Mouse (Mus musculus) ES-Bruce4 (cell line): ENCODE measurements around the gene Mlf1. TPM values are rescaled to one million over a fixed set of nuclear protein-coding genes. Genes with fewer than 3 reads are reported as not detected.
A peak's percentile ranks its signal among the peaks of the same experiment; 100 is the strongest.

ENCODE experiments used
- H3K27ac ChIP-seq: 2 replicates; pipeline ENCODE4 v1.5.1; 2012; ENCODE audit warnings: low read length, inconsistent platforms; ENCODE audit not compliant: insufficient read depth
- H3K27me3 ChIP-seq: 2 replicates; pipeline ENCODE4 v1.6.1; 2012; ENCODE audit warnings: mild to moderate bottlenecking, low read length, inconsistent platforms; ENCODE audit not compliant: control insufficient read depth, poor library complexity, insufficient read depth, severe bottlenecking
- H3K36me3 ChIP-seq: 2 replicates; pipeline ENCODE4 v1.6.1; 2012; ENCODE audit warnings: inconsistent platforms, mild to moderate bottlenecking, low read length, moderate library complexity; ENCODE audit not compliant: control insufficient read depth, poor library complexity, insufficient read depth, severe bottlenecking
- H3K4me1 ChIP-seq: one replicate; pipeline ENCODE4 v1.8.1; 2011; ENCODE audit warnings: low read length; ENCODE audit not compliant: control insufficient read depth, insufficient read depth
- H3K4me3 ChIP-seq: 2 replicates; pipeline ENCODE4 v1.5.1; 2011; ENCODE audit warnings: low read depth, mild to moderate bottlenecking, low read length
- H3K9ac ChIP-seq: 2 replicates; pipeline ENCODE4 v1.6.1; 2012; ENCODE audit warnings: low read depth, mild to moderate bottlenecking, inconsistent platforms; ENCODE audit not compliant: poor library complexity, severe bottlenecking
- H3K9me3 ChIP-seq: replicated peaks from 2 replicates; pipeline ENCODE4 v1.6.1; 2012; ENCODE audit warnings: mild to moderate bottlenecking, low read length, inconsistent platforms; ENCODE audit not compliant: control insufficient read depth, poor library complexity, insufficient read depth, severe bottlenecking
- CTCF ChIP-seq: IDR thresholded peaks from one replicate; pipeline ENCODE4 v1.8.1; 2011; ENCODE audit warnings: low read depth, low read length
- EP300 ChIP-seq: IDR thresholded peaks from 2 replicates; pipeline ENCODE4 v1.6.1; 2011; ENCODE audit warnings: low read depth, low read length; ENCODE audit not compliant: insufficient read depth
- POLR2A ChIP-seq: IDR thresholded peaks from one replicate; pipeline ENCODE4 v1.8.1; 2011; ENCODE audit warnings: low read length; ENCODE audit not compliant: insufficient read depth
- polyA plus RNA-seq: library from polyadenylated mRNA; stranded (reverse); fragments of >200 nt; gene quantifications from 2 replicates; pipeline ENCODE4 v1.2.4, GENCODE M21; 2011; ENCODE audit warnings: low read depth; ENCODE audit not compliant: missing spikeins, insufficient read depth, insufficient read length

The Mlf1 gene
- polyA plus RNA-seq, result 3.0 and 6.5 TPM in 2 replicates

DNA sequence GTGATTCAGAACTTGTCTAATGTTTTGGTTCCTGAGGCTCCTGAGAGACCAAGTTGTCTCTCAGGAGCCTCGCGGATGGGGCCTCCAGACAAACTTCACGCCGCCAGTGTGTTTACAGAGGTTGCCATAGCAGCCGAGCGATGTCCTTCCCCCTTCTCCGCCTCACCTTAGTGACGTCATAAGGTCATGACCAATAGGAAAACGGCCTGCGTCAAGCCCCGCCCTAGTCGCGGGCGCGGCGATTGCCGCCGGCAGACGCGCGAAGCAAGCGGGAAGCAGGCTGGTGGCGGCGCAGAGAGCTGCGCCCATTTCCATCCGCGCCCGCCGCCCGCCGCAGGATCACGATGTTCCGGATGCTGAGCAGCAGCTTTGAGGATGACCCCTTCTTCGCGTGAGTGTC, at the start of gene Mlf1:
Gene Mlf1 (plus strand): TSS at position 226 of the 400 bp plus-strand sequence.
- no peak within 1 kb of the TSS for H3K27ac ChIP-seq
- H3K9me3 ChIP-seq, result peaks cover 3% of the 10 kb centered on the region; the same call in 1 of the 2 replicates
- peak within 1 kb of the TSS; percentile 56 for H3K4me3 ChIP-seq
- H3K36me3 ChIP-seq, result no peaks in the 10 kb centered on the region
- TF ChIP-seq POLR2A (no peak), EP300 (no peak), CTCF (no peak)
- H3K27me3 ChIP-seq, result no peaks in the 10 kb centered on the region; the same call in none of the 2 replicates
- H3K9ac ChIP-seq, result 0 out of 2 replicates have a peak within 1 kb of the TSS, but pooled peaks have one; percentile 18
- no peaks in the 10 kb centered on the region for H3K4me1 ChIP-seq

DNA sequence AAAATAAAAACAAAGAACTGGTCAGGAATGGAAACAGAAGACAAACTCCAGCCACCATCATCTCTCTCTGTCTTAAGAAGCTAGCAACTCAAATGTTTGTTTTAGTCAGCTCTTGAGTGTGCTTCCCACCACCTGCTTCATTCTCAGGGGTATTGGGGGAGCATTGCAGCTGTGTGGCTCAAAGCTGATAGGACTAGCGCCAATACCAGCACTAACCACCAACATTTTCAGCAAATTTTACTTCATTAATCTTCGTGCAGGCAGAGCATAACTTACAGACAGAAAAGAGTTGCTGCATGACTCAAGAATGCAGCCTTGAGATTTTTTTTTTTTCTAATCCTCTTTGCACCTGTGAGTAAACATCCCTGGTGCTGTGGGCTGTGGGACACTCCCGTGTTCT, 34.3 kb upstream of the Mlf1 start:
- Histone ChIP-seq H3K4me3 (no peak overlapping the region), H3K4me1 (no peaks in the 10 kb centered on the region), H3K36me3 (no peaks in the 10 kb centered on the region), H3K27ac (no peak overlapping the region), H3K9ac (no peak overlapping the region), H3K9me3 (no peaks in the 10 kb centered on the region), H3K27me3 (no peaks in the 10 kb centered on the region)
- TF ChIP-seq EP300 (no peak), POLR2A (no peak), CTCF (no peak)

DNA sequence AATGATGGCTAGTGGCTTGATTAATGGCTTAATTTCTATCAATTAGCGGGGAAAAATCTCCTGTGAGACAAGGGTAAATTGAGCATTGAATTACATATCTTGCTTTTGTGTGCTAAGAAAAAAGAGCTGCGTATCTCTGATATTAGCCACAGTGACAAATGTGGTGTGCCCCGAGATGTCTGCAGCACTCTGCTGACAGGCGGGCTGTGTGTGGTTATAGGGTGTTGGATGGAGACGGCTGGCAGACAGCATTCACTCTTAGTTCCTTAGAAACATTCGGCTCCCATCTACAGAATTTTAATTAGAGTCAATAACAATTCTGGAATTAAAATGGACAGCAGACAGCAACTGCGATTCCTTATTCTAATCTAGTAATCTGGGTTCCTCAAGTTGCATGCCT, 33.0 kb upstream of the Mlf1 start:
- no peak overlapping the region for H3K9ac ChIP-seq
- no peak overlapping the region for H3K4me3 ChIP-seq
- H3K4me1 ChIP-seq, result no peaks in the 10 kb centered on the region
- H3K36me3 ChIP-seq, result no peaks in the 10 kb centered on the region
- H3K27ac ChIP-seq, result no peak overlapping the region
- no peaks in the 10 kb centered on the region for H3K27me3 ChIP-seq
- TF ChIP-seq EP300 (no peak), CTCF (no peak), POLR2A (no peak)
- H3K9me3 ChIP-seq, result no peaks in the 10 kb centered on the region

DNA sequence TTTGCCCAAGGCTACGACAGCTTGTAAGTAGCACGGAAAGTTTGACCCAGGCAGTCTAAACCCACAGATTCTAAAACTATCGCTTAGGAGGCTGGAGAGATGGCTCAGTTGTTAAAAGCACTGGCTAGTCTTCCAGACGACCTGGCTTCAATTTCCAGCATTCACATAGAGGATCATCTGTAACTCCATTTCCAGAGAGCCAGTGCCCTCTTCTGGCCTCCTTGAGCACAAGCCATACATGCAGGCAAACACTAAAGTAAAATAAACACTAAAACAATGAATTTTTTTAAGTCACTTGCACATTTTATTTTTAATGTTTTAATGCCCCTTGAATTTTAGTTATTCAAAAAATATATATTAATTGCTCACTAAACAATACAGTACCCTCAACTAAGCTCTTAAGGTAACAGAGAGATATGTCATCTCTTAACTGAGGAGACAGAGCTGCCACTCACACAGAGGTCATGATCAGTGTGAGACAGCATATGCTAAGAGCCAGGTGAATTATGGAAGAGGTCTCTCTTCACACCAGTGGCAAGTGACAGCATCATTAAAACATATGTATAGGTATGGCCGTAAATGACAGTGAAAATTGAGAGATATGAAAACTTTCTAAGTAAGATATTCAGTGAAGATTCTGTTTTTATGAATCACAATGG, 30.8 kb upstream of the Mlf1 start:
- Histone ChIP-seq H3K27me3 (no peaks in the 10 kb centered on the region), H3K9me3 (no peaks in the 10 kb centered on the region), H3K27ac (no peak overlapping the region), H3K4me3 (no peak overlapping the region), H3K9ac (no peak overlapping the region), H3K4me1 (no peaks in the 10 kb centered on the region), H3K36me3 (no peaks in the 10 kb centered on the region)
- TF ChIP-seq POLR2A, result no peak
- TF ChIP-seq CTCF, result no peak
- TF ChIP-seq EP300, result no peak

DNA sequence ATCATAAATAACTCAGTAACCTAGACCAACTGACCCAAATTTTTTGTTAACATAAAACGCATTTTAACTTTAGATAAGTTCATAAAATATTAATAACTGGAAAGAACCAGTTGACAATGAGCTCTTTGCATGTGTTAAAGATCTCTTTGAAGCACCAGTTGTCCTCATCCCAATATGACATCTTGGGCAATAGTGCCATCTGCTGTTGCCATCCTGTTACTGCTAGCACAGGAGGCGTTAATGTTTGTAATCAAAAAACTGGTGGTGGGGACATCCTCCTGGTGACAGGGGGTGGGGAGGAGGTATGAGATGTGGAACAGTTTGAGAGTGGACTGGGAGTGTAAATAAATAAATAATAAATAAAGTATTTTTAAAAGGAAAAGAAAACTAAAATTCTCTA, 29.3 kb upstream of the Mlf1 start:
- H3K4me1 ChIP-seq, result no peaks in the 10 kb centered on the region
- H3K9me3 ChIP-seq, result no peaks in the 10 kb centered on the region
- no peak overlapping the region for H3K4me3 ChIP-seq
- H3K27me3 ChIP-seq, result no peaks in the 10 kb centered on the region
- TF ChIP-seq EP300 (no peak), POLR2A (no peak), CTCF (no peak)
- H3K36me3 ChIP-seq, result no peaks in the 10 kb centered on the region
- no peak overlapping the region for H3K9ac ChIP-seq
- H3K27ac ChIP-seq, result no peak overlapping the region

DNA sequence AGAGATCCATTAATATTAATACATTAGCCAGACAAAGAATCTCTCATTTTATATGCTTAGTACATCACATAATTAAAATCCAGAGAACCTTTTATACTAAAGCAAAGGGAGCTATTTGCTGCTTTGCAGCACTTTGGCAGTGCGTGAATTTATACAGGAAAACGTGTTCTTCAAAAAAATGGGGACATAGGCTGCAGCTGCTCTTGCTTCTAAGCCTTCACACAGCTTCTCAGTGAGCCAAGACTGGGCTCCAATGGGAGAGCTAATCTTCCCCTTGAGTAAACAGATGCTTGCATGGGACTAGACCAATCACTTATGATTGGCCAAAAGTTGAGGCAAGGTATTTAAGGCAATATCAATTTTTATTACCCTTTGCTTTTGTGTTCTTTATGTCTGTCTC, 27.2 kb upstream of the Mlf1 start:
- no peak for TF ChIP-seq CTCF
- no peak for TF ChIP-seq POLR2A
- TF ChIP-seq EP300, result no peak
- no peak overlapping the region for H3K9ac ChIP-seq
- H3K4me3 ChIP-seq, result no peak overlapping the region
- no peak overlapping the region for H3K27ac ChIP-seq
- H3K27me3 ChIP-seq, result no peaks in the 10 kb centered on the region
- no peaks in the 10 kb centered on the region for H3K9me3 ChIP-seq
- no peaks in the 10 kb centered on the region for H3K4me1 ChIP-seq
- no peaks in the 10 kb centered on the region for H3K36me3 ChIP-seq
